Mouse (Mus musculus): ENCODE measurements around the gene Snd1. TPM values are rescaled to one million over a fixed set of nuclear protein-coding genes. Genes with fewer than 3 reads are reported as not detected.

Snd1 gene
- polyA plus RNA-seq, 1 experiment from 2014 or later: 56.6 TPM

DNA sequence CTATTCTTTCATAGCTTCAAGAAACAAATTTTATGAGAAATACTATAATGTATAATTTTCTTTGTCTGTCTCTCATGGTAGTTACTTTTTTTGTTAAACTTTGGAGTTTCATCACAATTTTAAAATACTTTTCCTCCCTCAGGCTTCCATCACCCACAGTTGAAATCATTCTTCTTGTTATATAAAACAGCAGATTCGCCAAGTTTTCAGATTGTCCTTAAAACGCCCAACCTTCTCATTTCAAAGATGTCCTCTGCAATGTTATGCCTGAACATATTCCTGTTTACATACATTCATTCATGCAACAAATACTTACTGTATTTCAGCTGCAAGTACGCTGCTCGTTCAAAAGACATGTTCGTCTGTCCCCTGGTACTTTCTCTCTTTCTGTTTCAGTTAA is 188.7 kb downstream of the Snd1 start:
- WGBS: 92% methylated on average over 5 of the region's 5 CpGs
- Histone ChIP-seq H3K36me3 (ENCODE audit: insufficient read depth, low read length) (no peaks in the 10 kb centered on the region), H3K4me1 (ENCODE audit: insufficient read depth, low read depth, low read length) (no peaks in the 10 kb centered on the region), H3K9ac (replicated peaks; ENCODE audit: low read depth) (no peak overlapping the region), H3K27ac (ENCODE audit: low read length) (no peak overlapping the region), H3K27me3 (replicated peaks; ENCODE audit: insufficient read depth, low read length) (no peaks in the 10 kb centered on the region), H3K4me3 (ENCODE audit: low read depth, low read length) (no peak overlapping the region), H3K4me2 (replicated peaks; ENCODE audit: low read depth, low read length) (no peak overlapping the region), H3K9me3 (ENCODE audit: low read length) (no peaks in the 10 kb centered on the region)
- DNase-seq (ENCODE audit: low spot score) (no peak), ATAC-seq (no peak)
- TF ChIP-seq CTCF (IDR thresholded peaks at IDR 0.05) (no peak), EP300 (IDR thresholded peaks at IDR 0.05) (no peak)

GRCm38 (mm10) chr6:28664716-28665115 is 189.8 kb downstream of the Snd1 start:
- TF ChIP-seq EP300 (IDR thresholded peaks at IDR 0.05) (no peak), CTCF (IDR thresholded peaks at IDR 0.05) (no peak)
- WGBS: 84% methylated on average over 3 of the region's 3 CpGs
- Histone ChIP-seq H3K4me3 (ENCODE audit: low read depth, low read length) (no peak overlapping the region), H3K27ac (ENCODE audit: low read length) (no peak overlapping the region), H3K4me2 (replicated peaks; ENCODE audit: low read depth, low read length) (no peak overlapping the region), H3K36me3 (ENCODE audit: insufficient read depth, low read length) (no peaks in the 10 kb centered on the region), H3K9me3 (ENCODE audit: low read length) (no peaks in the 10 kb centered on the region), H3K9ac (replicated peaks; ENCODE audit: low read depth) (no peak overlapping the region), H3K27me3 (replicated peaks; ENCODE audit: insufficient read depth, low read length) (no peaks in the 10 kb centered on the region), H3K4me1 (ENCODE audit: insufficient read depth, low read depth, low read length) (no peaks in the 10 kb centered on the region)
- ATAC-seq: no peak
- DNase-seq (ENCODE audit: low spot score): no peak

DNA sequence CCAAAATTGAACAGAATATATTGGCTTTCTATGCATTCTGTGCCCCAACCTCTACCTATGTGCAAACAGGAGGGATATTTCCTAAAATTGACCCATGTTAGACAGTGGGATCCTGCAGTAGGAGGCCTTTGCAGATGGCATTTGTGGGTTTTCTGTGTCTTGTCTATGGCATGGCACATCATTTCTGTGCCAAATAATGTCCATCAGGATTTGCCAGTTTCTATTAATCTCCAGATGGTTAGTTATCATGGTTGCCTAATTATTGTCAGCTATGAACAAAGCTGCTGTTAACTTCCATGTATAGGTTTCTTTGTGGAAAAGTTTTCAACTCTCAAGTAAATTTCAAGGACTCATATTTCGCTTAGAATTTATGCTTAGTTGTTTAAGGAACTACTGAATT is 192.6 kb downstream of the Snd1 start:
- TF ChIP-seq EP300 (IDR thresholded peaks at IDR 0.05) (no peak), CTCF (IDR thresholded peaks at IDR 0.05) (no peak)
- H3K36me3 ChIP-seq (ENCODE audit: insufficient read depth, low read length): no peaks in the 10 kb centered on the region
- H3K27ac ChIP-seq (ENCODE audit: low read length): no peak overlapping the region
- no peaks in the 10 kb centered on the region for H3K27me3 ChIP-seq (replicated peaks; ENCODE audit: insufficient read depth, low read length)
- no peaks in the 10 kb centered on the region for H3K4me1 ChIP-seq (ENCODE audit: insufficient read depth, low read depth, low read length)
- WGBS: 95% methylated on average over 1 of the region's 1 CpGs
- H3K4me2 ChIP-seq (replicated peaks; ENCODE audit: low read depth, low read length): no peak overlapping the region
- no peak for ATAC-seq
- no peak for DNase-seq (ENCODE audit: low spot score)
- H3K9me3 ChIP-seq (ENCODE audit: low read length): no peaks in the 10 kb centered on the region
- H3K9ac ChIP-seq (replicated peaks; ENCODE audit: low read depth): no peak overlapping the region
- no peak overlapping the region for H3K4me3 ChIP-seq (ENCODE audit: low read depth, low read length)

DNA sequence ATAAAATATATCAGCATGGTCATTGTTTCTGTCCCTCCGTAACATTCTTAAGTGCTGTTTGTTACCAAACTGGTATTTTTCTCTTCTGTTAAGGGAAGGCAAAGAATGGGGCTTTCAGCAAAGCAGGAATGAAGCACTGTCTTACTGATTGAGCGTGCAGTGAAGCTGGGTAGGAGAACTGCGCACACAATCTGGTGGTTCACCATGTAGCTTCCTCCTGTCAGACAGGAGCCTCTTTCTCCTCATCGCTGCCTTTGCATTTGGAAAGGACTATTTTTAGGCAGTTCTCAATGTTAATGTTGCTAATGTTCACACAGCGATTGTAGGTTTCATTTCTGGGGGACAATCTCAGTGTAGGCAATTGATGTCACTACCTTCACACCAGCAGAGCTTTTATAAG is 194.3 kb downstream of the Snd1 start:
- H3K36me3 ChIP-seq (ENCODE audit: insufficient read depth, low read length): no peaks in the 10 kb centered on the region
- no peak overlapping the region for H3K4me3 ChIP-seq (ENCODE audit: low read depth, low read length)
- H3K4me1 ChIP-seq (ENCODE audit: insufficient read depth, low read depth, low read length): no peaks in the 10 kb centered on the region
- no peak for ATAC-seq
- no peak overlapping the region for H3K4me2 ChIP-seq (replicated peaks; ENCODE audit: low read depth, low read length)
- 96% methylated on average over 5 of the region's 5 CpGs for WGBS
- no peak overlapping the region for H3K27ac ChIP-seq (ENCODE audit: low read length)
- DNase-seq (ENCODE audit: low spot score): no peak
- H3K9me3 ChIP-seq (ENCODE audit: low read length): no peaks in the 10 kb centered on the region
- TF ChIP-seq EP300 (IDR thresholded peaks at IDR 0.05): no peak
- no peak for TF ChIP-seq CTCF (IDR thresholded peaks at IDR 0.05)
- no peak overlapping the region for H3K9ac ChIP-seq (replicated peaks; ENCODE audit: low read depth)
- no peaks in the 10 kb centered on the region for H3K27me3 ChIP-seq (replicated peaks; ENCODE audit: insufficient read depth, low read length)

DNA sequence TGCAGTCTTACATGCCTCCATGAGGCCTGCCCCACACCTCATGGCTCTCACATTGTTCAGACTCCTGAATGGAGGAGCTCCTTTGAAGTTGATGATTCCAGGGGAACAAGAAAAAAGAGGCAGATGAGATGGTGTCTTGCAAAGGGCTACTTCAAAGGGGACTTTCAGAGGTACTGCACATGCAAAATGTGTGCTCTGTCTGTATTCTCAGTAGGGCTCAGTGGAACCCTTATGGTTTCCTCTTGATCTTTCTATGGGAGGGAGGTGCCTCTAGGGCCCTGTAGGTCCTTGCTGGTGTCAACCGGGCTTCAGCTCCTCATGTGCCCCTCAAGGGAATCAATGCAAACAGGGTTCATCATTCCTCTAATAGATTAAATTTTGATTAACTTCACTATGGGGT is 197.4 kb downstream of the Snd1 start:
- no peak overlapping the region for H3K27ac ChIP-seq (ENCODE audit: low read length)
- H3K4me2 ChIP-seq (replicated peaks; ENCODE audit: low read depth, low read length): no peak overlapping the region
- no peaks in the 10 kb centered on the region for H3K27me3 ChIP-seq (replicated peaks; ENCODE audit: insufficient read depth, low read length)
- H3K4me1 ChIP-seq (ENCODE audit: insufficient read depth, low read depth, low read length): no peaks in the 10 kb centered on the region
- H3K9ac ChIP-seq (replicated peaks; ENCODE audit: low read depth): no peak overlapping the region
- ATAC-seq (no peak), DNase-seq (ENCODE audit: low spot score) (no peak)
- no peaks in the 10 kb centered on the region for H3K36me3 ChIP-seq (ENCODE audit: insufficient read depth, low read length)
- TF ChIP-seq CTCF (IDR thresholded peaks at IDR 0.05) (no peak), EP300 (IDR thresholded peaks at IDR 0.05) (no peak)
- WGBS: 92% methylated on average over 1 of the region's 1 CpGs
- no peaks in the 10 kb centered on the region for H3K9me3 ChIP-seq (ENCODE audit: low read length)
- no peak overlapping the region for H3K4me3 ChIP-seq (ENCODE audit: low read depth, low read length)

- H3K4me2 ChIP-seq (replicated peaks; ENCODE audit: low read depth, low read length): no peak overlapping the region
- no peaks in the 10 kb centered on the region for H3K27me3 ChIP-seq (replicated peaks; ENCODE audit: insufficient read depth, low read length)
- no peaks in the 10 kb centered on the region for H3K36me3 ChIP-seq (ENCODE audit: insufficient read depth, low read length)
- no peaks in the 10 kb centered on the region for H3K4me1 ChIP-seq (ENCODE audit: insufficient read depth, low read depth, low read length)
- no peak overlapping the region for H3K9ac ChIP-seq (replicated peaks; ENCODE audit: low read depth)
- no peak for TF ChIP-seq EP300 (IDR thresholded peaks at IDR 0.05)
- TF ChIP-seq CTCF (IDR thresholded peaks at IDR 0.05): no peak
- no peak for ATAC-seq
- no peak overlapping the region for H3K27ac ChIP-seq (ENCODE audit: low read length)
- no peaks in the 10 kb centered on the region for H3K9me3 ChIP-seq (ENCODE audit: low read length)
- no peak overlapping the region for H3K4me3 ChIP-seq (ENCODE audit: low read depth, low read length)
- DNase-seq (ENCODE audit: low spot score): no peak
- 100% methylated on average over 1 of the region's 1 CpGs for WGBS
Observed at GRCm38 (mm10) chr6:28674686-28675085, 199.7 kb downstream of the Snd1 start.

- WGBS: 88% methylated on average over 1 of the region's 1 CpGs
- ATAC-seq (no peak), DNase-seq (ENCODE audit: low spot score) (no peak)
- H3K27ac ChIP-seq (ENCODE audit: low read length): no peak overlapping the region
- no peak overlapping the region for H3K4me3 ChIP-seq (ENCODE audit: low read depth, low read length)
- H3K27me3 ChIP-seq (replicated peaks; ENCODE audit: insufficient read depth, low read length): no peaks in the 10 kb centered on the region
- H3K9me3 ChIP-seq (ENCODE audit: low read length): no peaks in the 10 kb centered on the region
- peaks cover 12% of the 10 kb centered on the region; the same call in 1 of the 2 replicates for H3K4me1 ChIP-seq (ENCODE audit: insufficient read depth, low read depth, low read length)
- TF ChIP-seq CTCF (IDR thresholded peaks at IDR 0.05) (no peak), EP300 (IDR thresholded peaks at IDR 0.05) (no peak)
- H3K36me3 ChIP-seq (ENCODE audit: insufficient read depth, low read length): no peaks in the 10 kb centered on the region
- H3K9ac ChIP-seq (replicated peaks; ENCODE audit: low read depth): no peak overlapping the region
- H3K4me2 ChIP-seq (replicated peaks; ENCODE audit: low read depth, low read length): no peak overlapping the region
Observed at GRCm38 (mm10) chr6:28678896-28679295, 204.0 kb downstream of the Snd1 start.

All from lung, postnatal 0 days (tissue).